Mouse (Mus musculus) left cerebral cortex, adult 18-20 months (tissue): ENCODE measurements at regions not wholly inside any gene's neighbourhood (a gene's known extent, or its start where the extent isn't known, plus 50 kb on each side); places are given as distances from the start of the nearest gene placed in this dataset.
A peak's percentile ranks its signal among the peaks of the same experiment; 100 is the strongest.

Source experiments
- DNase-seq, 2 experiments: peaks; one replicate each; pipeline ENCODE4 v3.0.0; 2021 to 2022; ENCODE audit warnings: low spot score in 2 of 2, mixed read lengths in 1 of 2

DNA sequence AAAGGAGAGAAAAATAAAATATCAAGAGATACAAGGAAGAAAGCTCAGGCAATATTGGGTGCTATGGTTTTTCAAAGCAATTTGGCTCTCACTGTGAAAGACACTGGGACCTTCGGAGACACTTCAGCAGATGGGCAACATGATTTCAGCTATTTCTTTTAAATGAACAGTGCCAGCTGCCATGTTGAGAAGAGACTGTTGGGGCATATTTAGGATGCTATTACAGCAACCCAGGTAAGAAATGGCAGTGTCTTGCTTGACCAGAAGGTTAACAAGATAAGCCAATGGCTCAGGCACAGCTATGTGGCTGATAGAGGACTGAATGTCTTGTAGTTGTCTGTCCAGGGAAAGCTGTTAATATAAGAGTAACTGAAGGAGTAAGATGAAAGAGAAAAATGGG lies 348.6 kb downstream of the Ankrd7 start:
- no peak for DNase-seq

DNA sequence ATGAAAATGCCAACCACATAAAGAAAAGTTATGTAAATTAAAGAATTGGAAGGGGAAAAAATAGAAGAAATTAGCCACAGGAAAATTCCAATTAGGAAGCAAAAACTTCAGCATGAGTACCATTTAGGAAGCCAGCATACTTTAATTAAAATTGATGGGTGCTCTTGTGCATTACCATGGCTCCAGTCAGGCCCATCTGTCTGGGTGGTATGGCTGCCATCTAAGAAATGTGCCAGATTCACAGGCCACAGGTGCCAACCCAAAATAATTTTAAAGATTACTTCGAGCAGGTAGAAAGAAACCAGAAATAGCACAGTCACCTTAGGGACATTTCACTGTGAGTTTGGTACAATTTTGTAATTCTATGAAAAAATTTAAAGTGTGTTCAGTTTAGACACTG lies 349.0 kb downstream of the Ankrd7 start:
- DNase-seq = no peak

DNA sequence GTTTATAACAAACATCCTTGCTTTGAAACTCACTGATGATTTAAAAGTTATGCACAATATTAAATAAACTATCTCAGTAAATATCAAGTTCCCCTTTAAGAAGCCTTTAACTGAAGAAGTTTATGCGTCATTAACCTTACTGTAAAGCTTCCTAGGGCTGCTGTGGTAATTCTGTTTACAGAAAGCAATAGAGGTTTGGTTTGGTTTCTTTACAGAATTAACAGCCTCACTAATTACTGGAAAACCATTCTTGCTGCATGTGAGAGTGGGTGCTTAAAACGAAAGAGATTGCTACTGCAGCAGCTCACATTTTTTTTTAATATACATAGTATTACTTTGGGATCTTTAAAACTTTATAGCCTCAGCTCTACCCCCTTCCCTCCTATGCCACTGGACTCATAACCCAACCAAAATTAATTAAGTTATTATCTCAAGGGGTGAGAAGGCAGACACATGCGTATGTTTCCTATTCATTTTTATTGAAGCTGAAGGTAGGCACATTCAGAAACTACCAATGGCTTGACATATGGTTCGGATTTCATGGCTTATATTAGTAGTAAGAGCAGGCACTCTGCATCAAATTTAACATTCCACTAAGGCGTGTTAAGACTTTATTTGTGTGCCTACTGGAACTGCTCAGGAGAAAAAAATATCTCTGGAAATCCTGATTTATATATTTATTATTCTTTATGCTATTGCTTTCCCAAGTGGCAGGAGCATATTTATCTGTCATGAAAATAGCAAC lies 398.1 kb downstream of the Ankrd7 start:
- no peak for DNase-seq

DNA sequence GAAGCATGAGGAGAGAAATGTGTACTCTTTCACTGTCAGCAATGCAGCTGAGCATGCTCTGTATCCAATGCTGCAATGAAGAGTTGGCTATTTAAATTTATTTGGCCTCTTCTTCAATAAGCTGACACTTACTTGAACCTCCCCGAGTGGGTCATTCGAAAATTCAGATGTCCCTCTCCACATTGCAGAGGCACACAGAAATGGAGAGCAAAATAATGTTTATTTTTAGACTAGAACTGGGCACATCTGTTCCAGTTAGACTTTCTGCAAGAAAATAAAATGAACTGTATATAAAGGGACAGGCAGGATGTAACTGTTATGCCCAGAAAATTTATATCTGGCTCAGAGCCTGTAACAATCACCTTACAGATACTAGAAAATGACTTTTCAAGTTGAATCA lies 407.1 kb downstream of the Ankrd7 start:
- no peak for DNase-seq

DNA sequence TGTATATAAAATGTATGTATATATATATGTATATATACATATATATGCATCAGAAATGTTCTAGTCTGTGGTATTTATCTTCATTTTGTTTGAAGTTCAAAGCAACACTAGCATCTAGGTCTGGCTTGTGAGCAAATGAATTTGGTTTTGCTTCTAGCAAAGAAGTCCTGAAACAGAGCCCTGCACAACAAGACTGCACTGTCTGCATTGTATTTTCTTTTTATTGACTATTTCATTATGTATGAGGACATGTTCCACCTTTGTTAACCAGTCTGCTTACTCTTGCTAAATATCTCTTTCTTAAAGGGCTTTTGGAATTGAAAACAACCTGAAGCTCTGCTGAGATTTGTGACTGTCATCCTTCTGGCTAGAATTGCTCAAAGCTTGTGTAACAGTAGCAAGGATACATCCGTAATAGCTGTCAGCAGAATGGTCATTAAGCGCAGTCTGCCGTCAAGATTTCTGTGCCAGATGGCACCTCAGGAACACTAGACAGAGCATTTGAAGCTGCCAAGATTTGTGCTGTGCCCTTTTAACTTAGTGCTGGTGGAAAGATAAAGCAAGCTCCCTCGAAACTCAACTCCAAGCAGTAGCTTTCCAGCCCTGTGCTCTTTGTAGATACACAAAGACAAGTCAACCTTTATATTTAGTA lies 416.7 kb downstream of the Ankrd7 start:
- DNase-seq = peak; percentile 2 to 46

DNA sequence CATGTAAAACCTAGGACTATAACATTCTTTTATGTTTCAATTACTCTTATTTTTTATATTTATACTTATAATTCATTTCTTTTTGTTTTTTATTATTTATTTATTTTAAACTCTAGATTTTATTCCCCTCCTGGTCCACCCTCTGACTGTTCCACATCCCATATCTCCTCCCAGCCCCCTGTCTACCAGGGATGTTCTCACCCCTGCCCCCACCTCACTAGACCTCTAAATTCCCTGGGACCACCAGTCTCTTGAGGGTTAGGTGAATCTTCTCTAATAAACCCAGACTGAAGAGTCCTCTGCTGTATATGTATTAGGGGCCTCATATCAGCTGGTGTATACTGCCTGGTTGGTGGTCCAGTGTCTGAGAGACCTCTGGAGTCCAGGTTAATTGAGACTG lies 466.5 kb downstream of the Ankrd7 start:
- DNase-seq = no peak

DNA sequence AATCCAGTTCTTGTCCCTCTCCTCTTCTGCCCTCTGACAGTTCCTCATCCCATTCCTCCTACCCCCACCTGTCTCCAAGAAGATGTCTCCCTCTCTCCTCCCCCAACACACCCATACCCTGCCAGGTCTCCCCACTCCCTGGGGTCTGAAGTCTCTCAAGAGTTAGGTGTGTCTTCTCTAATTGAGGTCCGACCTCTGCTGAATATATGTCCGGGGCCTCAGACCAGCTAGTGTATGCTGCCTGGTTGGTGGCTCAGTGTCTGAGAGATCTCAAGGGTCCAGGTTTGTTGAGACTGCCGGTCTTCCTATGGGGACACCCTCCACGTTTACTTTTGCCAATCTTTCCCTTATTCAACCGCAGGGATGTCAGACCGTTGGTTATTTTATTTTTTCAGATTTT lies 469.5 kb downstream of the Ankrd7 start:
- DNase-seq = no peak

DNA sequence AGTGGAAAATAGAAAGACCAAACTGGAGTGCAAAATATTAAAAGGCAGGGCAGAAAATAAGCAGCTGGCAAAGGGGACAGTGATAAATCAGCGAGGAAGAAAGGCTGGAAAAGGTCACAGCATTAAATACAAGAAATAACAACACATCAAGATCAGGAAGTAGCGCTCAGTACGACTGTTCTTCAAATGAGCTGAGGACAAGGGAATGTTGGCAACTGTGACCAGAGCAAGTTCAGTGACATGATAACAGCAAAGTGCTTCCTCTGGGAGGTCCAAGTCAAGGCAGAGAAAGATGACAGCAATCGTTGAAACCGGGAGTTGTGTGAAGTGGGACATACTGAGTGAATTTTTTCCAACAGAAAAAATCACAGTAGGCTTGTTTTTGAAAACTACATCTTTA lies 472.4 kb downstream of the Ankrd7 start:
- DNase-seq = no peak
